Mouse (Mus musculus) effector memory CD4-positive, alpha-beta T cell, adult 5 months (primary cell): ENCODE measurements around the gene Idh3b. TPM values are rescaled to one million over a fixed set of nuclear protein-coding genes. Genes with fewer than 3 reads are reported as not detected.

Experiments used
- polyA plus RNA-seq: library from polyadenylated mRNA; unstranded; fragments of 100-300 nt; shearing (Covaris generic); gene quantifications from one replicate; pipeline ENCODE4 v1.2.1, GENCODE M21; 2017

Idh3b gene
- 118 TPM for polyA plus RNA-seq

DNA sequence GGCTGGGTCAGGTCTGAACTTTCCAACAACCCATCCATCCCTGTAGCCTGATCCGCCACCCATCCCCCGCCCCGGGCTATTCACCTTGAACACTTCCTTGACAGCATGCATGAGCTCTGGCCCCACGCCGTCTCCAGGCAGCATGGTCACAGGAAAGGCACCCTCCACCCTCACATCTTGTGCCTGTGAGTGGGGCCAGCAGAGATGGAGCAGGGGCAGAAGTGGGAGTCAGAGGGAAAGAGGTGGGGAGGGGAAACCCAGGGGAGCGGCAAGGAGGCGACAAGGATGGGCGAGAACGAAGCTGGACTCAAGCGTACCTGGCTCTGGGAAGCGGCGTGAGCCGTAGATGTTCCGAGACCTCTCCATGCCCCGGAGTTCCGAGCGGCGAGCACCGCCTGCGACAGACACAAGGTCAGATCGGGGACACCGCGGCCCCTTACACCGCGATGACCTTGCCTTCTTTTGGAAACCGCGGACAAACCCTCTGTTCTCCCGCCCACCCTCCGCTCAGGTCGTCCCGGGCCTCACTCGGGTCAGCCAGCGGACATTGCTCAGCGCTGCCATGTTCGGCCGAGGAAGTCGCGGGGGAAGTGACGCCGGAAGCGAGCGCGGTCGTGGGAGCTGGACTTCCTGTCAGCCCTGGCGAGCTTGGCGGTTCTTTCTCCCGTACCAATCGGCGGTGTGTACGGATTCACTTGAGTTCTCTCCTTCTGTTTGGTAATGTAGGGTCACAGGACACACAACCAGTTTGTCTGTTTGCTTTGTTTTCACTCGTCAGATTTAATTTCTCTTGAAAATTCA is at the start of gene Idh3b:
TSS of gene Idh3b (minus strand) at position 694 of the 801 bp plus-strand sequence.

DNA sequence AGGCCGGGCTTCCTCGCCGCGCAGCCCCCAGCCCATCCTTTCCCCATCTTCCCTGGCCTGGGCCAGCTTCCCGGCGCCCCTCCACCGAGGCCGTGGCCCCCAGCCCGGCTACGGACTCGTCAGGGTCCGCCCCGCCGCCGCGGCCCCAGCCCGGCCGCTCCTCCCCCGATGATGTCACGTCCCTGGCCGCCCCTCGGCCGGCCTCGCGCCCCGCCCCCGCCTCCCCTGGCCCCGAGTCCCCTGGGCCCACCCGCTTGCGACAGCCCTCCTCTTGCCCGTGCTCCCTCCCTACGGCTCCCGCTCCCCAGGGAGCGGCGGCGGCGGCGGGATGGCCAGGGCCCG is 10.6 kb upstream of the Idh3b start, which contains the start of gene Ebf4:
TSS of gene Ebf4 (plus strand) at position 234 of the 342 bp plus-strand sequence.

DNA sequence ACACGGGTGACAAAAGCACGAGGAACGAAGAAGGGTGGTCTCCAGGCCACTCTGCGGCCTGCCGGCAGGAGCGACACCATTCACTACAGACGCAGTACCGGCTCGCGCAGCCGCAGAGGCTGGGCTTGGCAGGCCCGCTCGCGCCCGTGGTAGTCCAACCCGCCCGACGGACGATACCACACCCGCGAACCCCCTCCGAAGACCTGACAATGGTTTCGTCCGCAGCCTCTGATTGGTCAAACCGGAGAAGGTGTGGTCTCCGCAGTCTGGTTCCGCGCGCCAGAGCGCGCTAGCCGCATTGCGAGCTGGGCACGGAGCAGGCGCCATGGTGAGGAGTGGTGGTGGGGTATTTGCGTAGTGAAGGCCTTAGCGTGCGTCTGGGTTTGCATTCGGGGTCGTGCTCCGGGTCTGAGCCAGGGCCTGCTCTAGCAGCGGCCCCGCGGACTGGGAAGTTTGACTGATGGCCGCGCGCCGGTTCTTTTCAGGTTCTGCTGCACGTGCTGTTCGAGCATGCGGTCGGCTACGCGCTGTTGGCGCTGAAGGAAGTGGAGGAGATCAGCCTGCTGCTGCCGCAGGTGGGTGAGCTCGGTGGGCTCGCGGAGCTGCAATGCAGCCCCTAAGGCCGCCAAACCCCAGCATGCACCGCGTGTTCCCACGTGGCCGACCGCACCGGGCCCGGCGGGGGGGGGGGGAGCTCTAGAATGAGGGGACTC is 10.0 kb downstream of the Idh3b start, which contains the start of gene Nop56:
TSS of gene Nop56 (plus strand) at position 282 of the 713 bp plus-strand sequence.

Other genes starting within 250 kb of the Idh3b start
- not detected for gene Tgm6, start 172.1 kb downstream of the Idh3b start, polyA plus RNA-seq
- 349 TPM for gene Snrpb, start 105.1 kb downstream of the Idh3b start, polyA plus RNA-seq
- not detected for gene Tmc2, start 89.4 kb downstream of the Idh3b start, polyA plus RNA-seq
- 360 TPM for gene Nop56, start 10.1 kb downstream of the Idh3b start, polyA plus RNA-seq
- gene Ebf4, start 10.6 kb upstream of the Idh3b start, polyA plus RNA-seq = not detected
- gene Cpxm1, start 113.0 kb upstream of the Idh3b start, polyA plus RNA-seq = 0.26 TPM
- gene Gm28372, start 120.7 kb upstream of the Idh3b start, polyA plus RNA-seq = not detected
- not detected for gene 1700020A23Rik, start 120.7 kb upstream of the Idh3b start, polyA plus RNA-seq
- gene Tmem239, start 121.9 kb upstream of the Idh3b start, polyA plus RNA-seq = not detected
- gene Vps16, start 139.8 kb upstream of the Idh3b start, polyA plus RNA-seq = 247 TPM
- gene Pced1a, start 140.2 kb upstream of the Idh3b start, polyA plus RNA-seq = 16.8 TPM
- gene Ptpra, start 165.7 kb upstream of the Idh3b start, polyA plus RNA-seq = 137 TPM